ENCODE assay signal across 9 mouse cellular contexts in genomic region chr3:104542065-104542429, GRCm38 (mm10). TPM values are rescaled to one million over a fixed set of nuclear protein-coding genes. Genes with fewer than 3 reads are reported as not detected.
DNase-seq lines count a peak whose midpoint lies in the region; ATAC-seq and TF ChIP-seq lines count a peak whose summit lies in the region.
"Had no signal": no experiment of that assay in that cellular context is flagged by ENCODE, and none has a peak within 500 bp of the region (broad histone marks: within the 10 kb centered on the region; RNA-seq: fewer than 3 reads in every experiment).

No protein-coding gene starts in this region.

- no peak for DNase-seq in gastrocnemius, adult 2 months
- no peak for DNase-seq in gastrocnemius, postnatal 10 days
- no peak for DNase-seq in neural tube, embryonic 11.5 days (ENCODE audit: low spot score)
- no peak for DNase-seq in neural tube, embryonic 10.5 days (ENCODE audit: extremely low spot score, low spot score)
- no peak for DNase-seq in midbrain, embryonic 10.5 days (ENCODE audit: low spot score)
- DNase-seq in adipocyte (ENCODE audit: low spot score): no peak
- DNase-seq in left cerebral cortex, postnatal 10 days (ENCODE audit: extremely low spot score in 1 of 2, low spot score in 2 of 2): no peak

- intact Hi-C loops in gastrocnemius, adult 2 months (cut with DNase I): loop anchor here (2.0 kb wide), 1 partner anchor 97 kb away; the partner anchor contains the start of gene Slc16a1
- intact Hi-C loops in left cerebral cortex, postnatal 10 days (cut with DNase I): loop anchor here (5.0 kb wide), 2 partner anchors 95 to 135 kb away; partner anchors contain the start of gene Slc16a1

- 3% methylated on average over 2 of the region's 2 CpGs for WGBS in neural tube, embryonic 11.5 days
- WGBS in midbrain, embryonic 10.5 days: 0% methylated on average over 2 of the region's 2 CpGs

- H3K36me3 ChIP-seq in neural tube, embryonic 11.5 days (ENCODE audit: control insufficient read depth, insufficient read depth, low read length): no peaks in the 10 kb centered on the region
- no peaks in the 10 kb centered on the region for H3K36me3 ChIP-seq in midbrain, embryonic 10.5 days

- no peaks in the 10 kb centered on the region for H3K9me3 ChIP-seq in neural tube, embryonic 11.5 days (ENCODE audit: control insufficient read depth, low read length)
- no peaks in the 10 kb centered on the region for H3K9me3 ChIP-seq in midbrain, embryonic 10.5 days (replicated peaks)

- no peaks in the 10 kb centered on the region for H3K27me3 ChIP-seq in neural tube, embryonic 11.5 days (ENCODE audit: control insufficient read depth, insufficient read depth, low read length)
- H3K27me3 ChIP-seq in midbrain, embryonic 10.5 days (ENCODE audit: low read depth, poor library complexity, severe bottlenecking): no peaks in the 10 kb centered on the region

- peak overlapping the region; percentile 57; the same call in 1 of the 2 replicates for H3K27ac ChIP-seq in gastrocnemius, adult 2 months
- peak overlapping the region; percentile 90 for H3K27ac ChIP-seq in neural tube, embryonic 11.5 days (ENCODE audit: low read depth, low read length)
- H3K27ac ChIP-seq in midbrain, embryonic 10.5 days (replicated peaks): peak overlapping the region; percentile 90
- H3K27ac ChIP-seq: macrophage had no signal

- peak overlapping the region; percentile 57 for H3K9ac ChIP-seq in neural tube, embryonic 11.5 days (ENCODE audit: low read length)

- peak overlapping the region; percentile 37 for H3K4me2 ChIP-seq in neural tube, embryonic 11.5 days (ENCODE audit: low read depth)

- no peak; the same call in none of the 2 replicates for ATAC-seq in neural tube, embryonic 11.5 days (ENCODE audit: insufficient read depth, low FRiP score, low TSS enrichment)
- no peak for ATAC-seq in megakaryocyte, adult 5-6 weeks (ENCODE audit: poor library complexity, severe bottlenecking)

- no peak overlapping the region for H3K4me3 ChIP-seq in gastrocnemius, adult 2 months
- no peak overlapping the region; the same call in 1 of the 2 replicates for H3K4me3 ChIP-seq in neural tube, embryonic 11.5 days (ENCODE audit: low read depth, low read length)
- peak overlapping the region; percentile 53 for H3K4me3 ChIP-seq in midbrain, embryonic 10.5 days

- 0 out of 2 replicates have a peak, but pooled peaks cover 5% of the 10 kb centered on the region for H3K4me1 ChIP-seq in neural tube, embryonic 11.5 days (ENCODE audit: control insufficient read depth, insufficient read depth, low read length)
- H3K4me1 ChIP-seq in midbrain, embryonic 10.5 days: peaks cover 20% of the 10 kb centered on the region

- TF ChIP-seq CTCF in gastrocnemius, adult 2 months (IDR thresholded peaks at IDR 0.05): no peak

RNA-seq across cellular contexts. Expression of gene Lrig2, which starts 30.3 kb away (rescaled TPM):
- 1 to 10 TPM; 5.4 to 5.8 TPM for total RNA-seq in gastrocnemius, adult 2 months (2021)
- 10 to 100 TPM; 10.1 to 16.4 TPM for total RNA-seq in gastrocnemius, postnatal 10 days (2021)
- polyA plus RNA-seq in neural tube, embryonic 11.5 days (2014; fragmentation: Nextera tagmentation; extraction: Ambion mirVana): 28.3 and 30.2 TPM in 2 replicates
- 16.4 and 21.4 TPM in 2 replicates for polyA plus RNA-seq in midbrain, embryonic 10.5 days (2016; fragmentation: Nextera tagmentation; extraction: Ambion mirVana)
- total RNA-seq in left cerebral cortex, postnatal 10 days (2021): 10 to 100 TPM; 25.8 to 26.8 TPM
- 8.5 and 12.9 TPM in 2 replicates for total RNA-seq in megakaryocyte, adult 5-6 weeks (2015)
- 16.0 and 19.8 TPM in 2 replicates for total RNA-seq in megakaryocyte, adult 5-6 weeks (2017)
